Mouse (Mus musculus) embryonic facial prominence, embryonic 14.5 days (tissue): Measurements from ENCODE around the gene Vgf. TPM values are rescaled to one million over a fixed set of nuclear protein-coding genes. Genes with fewer than 3 reads are reported as not detected.

Experiments
- ATAC-seq: fragments of 200-750 bp; cut with Nextera tagmentation; 2 replicates; pipeline ENCODE4 v1.8.0; 2017; ENCODE audit warnings: low read depth, moderate number of reproducible peaks, moderate TSS enrichment
- DNase-seq: peaks from one replicate; pipeline ENCODE4 v3.0.0-alpha.2; 2015; ENCODE audit warnings: low spot score
- H3K27ac ChIP-seq: fragments of 300-500 bp; sonication (generic); replicated peaks from 2 replicates; pipeline ENCODE4 v1.5.1; 2014; ENCODE audit warnings: low read depth, mild to moderate bottlenecking, low read length, moderate library complexity
- H3K27me3 ChIP-seq: fragments of 300-500 bp; sonication (generic); replicated peaks from 2 replicates; pipeline ENCODE4 v1.6.1; 2014; ENCODE audit warnings: low read length; ENCODE audit not compliant: control insufficient read depth, insufficient read depth
- H3K36me3 ChIP-seq: fragments of 300-500 bp; sonication (generic); 2 replicates; pipeline ENCODE4 v1.6.1; 2014; ENCODE audit warnings: low read length, mixed read lengths; ENCODE audit not compliant: control insufficient read depth, insufficient read depth
- H3K4me1 ChIP-seq: fragments of 300-500 bp; sonication (generic); 2 replicates; pipeline ENCODE4 v1.6.1; 2014; ENCODE audit warnings: antibody characterized with exemption, low read length; ENCODE audit not compliant: control insufficient read depth, insufficient read depth
- H3K4me2 ChIP-seq: fragments of 300-500 bp; sonication (generic); 2 replicates; pipeline ENCODE4 v1.6.1; 2014; ENCODE audit warnings: low read depth, mild to moderate bottlenecking, low read length, moderate library complexity, mixed read lengths
- H3K4me3 ChIP-seq: fragments of 300-500 bp; sonication (generic); 2 replicates; pipeline ENCODE4 v1.5.1; 2014; ENCODE audit warnings: low read depth, mild to moderate bottlenecking, low read length
- H3K9ac ChIP-seq: fragments of 300-500 bp; sonication (generic); 2 replicates; pipeline ENCODE4 v1.6.1; 2014; ENCODE audit warnings: low read depth, mild to moderate bottlenecking, low read length, moderate library complexity, mixed read lengths
- H3K9me3 ChIP-seq: fragments of 300-500 bp; sonication (generic); 2 replicates; pipeline ENCODE4 v1.6.1; 2016; ENCODE audit warnings: low read length; ENCODE audit not compliant: control insufficient read depth
- WGBS: fragments of 180-500 bp; shearing (Covaris S2); extraction: QIAGEN DNeasy Blood & Tissue Kit; methylation state at CpG from one replicate; pipeline ENCODE4 v1.1.7; 2014; 5-methylcytosine and 5-hydroxymethylcytosine counted together
- polyA plus RNA-seq: library from polyadenylated mRNA; unstranded; fragments of >200 nt; fragmentation: Nextera tagmentation; extraction: Ambion mirVana; gene quantifications from 2 replicates; pipeline ENCODE4 v1.2.1, GENCODE M21; 2014

Vgf gene
- polyA plus RNA-seq, 1 experiment from 2014 or later: 1.3 TPM

GRCm38 (mm10) chr5:137051125-137051524 lies 24.9 kb downstream of the Vgf start:
- Histone ChIP-seq H3K36me3 (no peaks in the 10 kb centered on the region), H3K4me2 (no peak overlapping the region), H3K9me3 (no peaks in the 10 kb centered on the region), H3K27ac (no peak overlapping the region), H3K9ac (no peak overlapping the region), H3K4me3 (no peak overlapping the region), H3K27me3 (no peaks in the 10 kb centered on the region), H3K4me1 (no peaks in the 10 kb centered on the region)
- no peak for DNase-seq
- 68% methylated on average over 6 of the region's 6 CpGs for WGBS
- ATAC-seq: no peak

GRCm38 (mm10) chr5:137051914-137052505 lies 25.8 kb downstream of the Vgf start:
- Histone ChIP-seq H3K9me3 (no peaks in the 10 kb centered on the region), H3K27ac (no peak overlapping the region), H3K27me3 (no peaks in the 10 kb centered on the region), H3K4me3 (no peak overlapping the region), H3K4me2 (no peak overlapping the region), H3K4me1 (no peaks in the 10 kb centered on the region), H3K9ac (no peak overlapping the region), H3K36me3 (no peaks in the 10 kb centered on the region)
- WGBS: 87% methylated on average over 5 of the region's 5 CpGs
- ATAC-seq: no peak
- DNase-seq: no peak

GRCm38 (mm10) chr5:137054299-137054698 lies 28.1 kb downstream of the Vgf start:
- H3K4me1 ChIP-seq: no peaks in the 10 kb centered on the region
- no peak overlapping the region for H3K27ac ChIP-seq
- ATAC-seq (no peak), DNase-seq (no peak)
- no peak overlapping the region for H3K9ac ChIP-seq
- H3K27me3 ChIP-seq: no peaks in the 10 kb centered on the region
- H3K36me3 ChIP-seq: no peaks in the 10 kb centered on the region
- H3K4me2 ChIP-seq: no peak overlapping the region
- WGBS: 83% methylated on average over 7 of the region's 7 CpGs
- H3K9me3 ChIP-seq: no peaks in the 10 kb centered on the region
- no peak overlapping the region for H3K4me3 ChIP-seq

GRCm38 (mm10) chr5:137054873-137055272 lies 28.7 kb downstream of the Vgf start:
- Histone ChIP-seq H3K4me1 (no peaks in the 10 kb centered on the region), H3K9me3 (no peaks in the 10 kb centered on the region), H3K36me3 (no peaks in the 10 kb centered on the region), H3K4me2 (no peak overlapping the region), H3K27me3 (no peaks in the 10 kb centered on the region), H3K4me3 (no peak overlapping the region), H3K27ac (no peak overlapping the region), H3K9ac (no peak overlapping the region)
- WGBS: 80% methylated on average over 5 of the region's 5 CpGs
- no peak for ATAC-seq
- no peak for DNase-seq

- Histone ChIP-seq H3K4me3 (no peak overlapping the region), H3K9me3 (no peaks in the 10 kb centered on the region), H3K27ac (no peak overlapping the region), H3K4me2 (no peak overlapping the region), H3K27me3 (no peaks in the 10 kb centered on the region), H3K36me3 (no peaks in the 10 kb centered on the region), H3K4me1 (no peaks in the 10 kb centered on the region), H3K9ac (no peak overlapping the region)
- DNase-seq: peak; percentile 20
- 0 out of 2 replicates have a peak, but pooled peaks have one; percentile 44 for ATAC-seq
- WGBS: 20% methylated on average over 12 of the region's 12 CpGs
Observed at GRCm38 (mm10) chr5:137061809-137062481, 35.8 kb downstream of the Vgf start.

- H3K9me3 ChIP-seq: no peaks in the 10 kb centered on the region
- DNase-seq: no peak
Observed at GRCm38 (mm10) chr5:137062601-137063000, 36.4 kb downstream of the Vgf start.

GRCm38 (mm10) chr5:137065454-137065853 lies 39.3 kb downstream of the Vgf start:
- DNase-seq (no peak), ATAC-seq (no peak)
- no peaks in the 10 kb centered on the region for H3K4me1 ChIP-seq
- 58% methylated on average over 6 of the region's 6 CpGs for WGBS
- no peak overlapping the region for H3K4me3 ChIP-seq
- no peak overlapping the region for H3K9ac ChIP-seq
- no peaks in the 10 kb centered on the region for H3K27me3 ChIP-seq
- H3K27ac ChIP-seq: no peak overlapping the region
- no peaks in the 10 kb centered on the region for H3K36me3 ChIP-seq
- no peaks in the 10 kb centered on the region for H3K9me3 ChIP-seq
- no peak overlapping the region for H3K4me2 ChIP-seq

More at GRCm38 (mm10) chr5:137062601-137063000, 36.4 kb downstream of the Vgf start:
- Histone ChIP-seq H3K4me1 (no peaks in the 10 kb centered on the region), H3K9ac (no peak overlapping the region), H3K4me3 (no peak overlapping the region), H3K27me3 (no peaks in the 10 kb centered on the region), H3K27ac (no peak overlapping the region), H3K4me2 (no peak overlapping the region), H3K36me3 (no peaks in the 10 kb centered on the region)
- 87% methylated on average over 5 of the region's 5 CpGs for WGBS
- no peak for ATAC-seq

- no peak overlapping the region for H3K4me2 ChIP-seq
- H3K27me3 ChIP-seq: no peaks in the 10 kb centered on the region
- no peak for DNase-seq
- 69% methylated on average over 8 of the region's 8 CpGs for WGBS
- H3K4me1 ChIP-seq: no peaks in the 10 kb centered on the region
- no peak overlapping the region for H3K9ac ChIP-seq
- H3K9me3 ChIP-seq: no peaks in the 10 kb centered on the region
- no peak for ATAC-seq
- no peaks in the 10 kb centered on the region for H3K36me3 ChIP-seq
- no peak overlapping the region for H3K27ac ChIP-seq
- H3K4me3 ChIP-seq: no peak overlapping the region
Observed at GRCm38 (mm10) chr5:137065923-137066322, 39.7 kb downstream of the Vgf start.

- Histone ChIP-seq H3K36me3 (no peaks in the 10 kb centered on the region), H3K4me2 (no peak overlapping the region), H3K4me1 (peaks cover 7% of the 10 kb centered on the region; the same call in 1 of the 2 replicates), H3K9me3 (no peaks in the 10 kb centered on the region), H3K27ac (no peak overlapping the region), H3K4me3 (no peak overlapping the region), H3K9ac (no peak overlapping the region), H3K27me3 (no peaks in the 10 kb centered on the region)
- no peak for ATAC-seq
- WGBS: 75% methylated on average over 4 of the region's 4 CpGs
- DNase-seq: no peak
Observed at GRCm38 (mm10) chr5:137068711-137069110, 42.5 kb downstream of the Vgf start.
